Mouse (Mus musculus) hindbrain, embryonic 16.5 days (tissue): ENCODE measurements around the gene Hs3st5. TPM values are rescaled to one million over a fixed set of nuclear protein-coding genes. Genes with fewer than 3 reads are reported as not detected.

ENCODE experiments used
- ATAC-seq: fragments of 200-750 bp; cut with Nextera tagmentation; 2 replicates; pipeline ENCODE4 v1.8.0; 2017; ENCODE audit warnings: moderate TSS enrichment, moderate library complexity
- H3K27ac ChIP-seq: fragments of 300-500 bp; sonication (generic); 2 replicates; pipeline ENCODE4 v1.5.1; 2014; ENCODE audit warnings: low read depth, mild to moderate bottlenecking, control low read depth, low read length, moderate library complexity
- H3K27me3 ChIP-seq: fragments of 300-500 bp; sonication (generic); replicated peaks from 2 replicates; pipeline ENCODE4 v1.6.1; 2014; ENCODE audit warnings: low read length; ENCODE audit not compliant: control insufficient read depth, insufficient read depth
- H3K36me3 ChIP-seq: fragments of 300-500 bp; sonication (generic); 2 replicates; pipeline ENCODE4 v1.6.1; 2014; ENCODE audit warnings: mild to moderate bottlenecking, low read length, moderate library complexity, mixed read lengths; ENCODE audit not compliant: control insufficient read depth, insufficient read depth
- H3K4me1 ChIP-seq: fragments of 300-500 bp; sonication (generic); 2 replicates; pipeline ENCODE4 v1.6.1; 2014; ENCODE audit warnings: low read depth, low read length; ENCODE audit not compliant: control insufficient read depth, insufficient read depth
- H3K4me2 ChIP-seq: fragments of 300-500 bp; sonication (generic); 2 replicates; pipeline ENCODE4 v1.6.1; 2014; ENCODE audit warnings: mild to moderate bottlenecking, low read length, control low read depth, moderate library complexity
- H3K4me3 ChIP-seq: fragments of 300-500 bp; sonication (generic); 2 replicates; pipeline ENCODE4 v1.5.1; 2014; ENCODE audit warnings: mild to moderate bottlenecking, low read length, control low read depth, moderate library complexity
- H3K9ac ChIP-seq: fragments of 300-500 bp; sonication (generic); 2 replicates; pipeline ENCODE4 v1.6.1; 2014; ENCODE audit warnings: low read depth, mild to moderate bottlenecking, control low read depth, low read length, moderate library complexity
- H3K9me3 ChIP-seq: fragments of 300-500 bp; sonication (generic); 2 replicates; pipeline ENCODE4 v1.6.1; 2014; ENCODE audit warnings: mild to moderate bottlenecking, low read length, moderate library complexity; ENCODE audit not compliant: control insufficient read depth
- WGBS: fragments of 180-500 bp; shearing (Covaris S2); extraction: QIAGEN DNeasy Blood & Tissue Kit; methylation state at CpG from one replicate; pipeline ENCODE4 v1.1.7; 2014; 5-methylcytosine and 5-hydroxymethylcytosine counted together
- polyA plus RNA-seq: library from polyadenylated mRNA; unstranded; fragments of >200 nt; fragmentation: Nextera tagmentation; extraction: Ambion mirVana; gene quantifications from 2 replicates; pipeline ENCODE4 v1.2.1, GENCODE M21; 2015

Hs3st5 gene
- polyA plus RNA-seq, 1 experiment from 2014 or later, result 36.5 TPM

DNA sequence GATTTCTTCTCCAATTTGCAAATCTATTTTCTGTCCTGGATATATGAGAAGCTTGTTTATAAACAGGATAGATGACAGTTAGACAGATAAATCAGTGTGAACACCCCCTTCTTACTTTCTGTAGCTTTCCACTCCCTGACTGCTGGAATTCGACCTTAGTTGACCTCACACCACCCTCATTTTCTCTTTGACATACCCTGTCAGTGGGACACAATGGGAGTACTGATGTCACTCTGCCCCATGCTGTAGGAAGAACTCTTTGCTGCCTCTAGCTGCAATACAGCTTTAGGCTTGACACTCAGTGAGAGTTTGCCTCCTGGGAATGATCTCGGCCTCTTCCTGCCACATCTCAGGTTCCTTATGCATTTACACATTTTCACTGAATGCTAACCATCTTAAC is 297.1 kb downstream of the Hs3st5 start:
- no peak for ATAC-seq
- 0 out of 2 replicates have a peak, but pooled peaks cover 3% of the 10 kb centered on the region for H3K4me1 ChIP-seq
- H3K27ac ChIP-seq, result no peak overlapping the region
- H3K9me3 ChIP-seq, result no peaks in the 10 kb centered on the region
- H3K9ac ChIP-seq, result no peak overlapping the region
- H3K36me3 ChIP-seq, result no peaks in the 10 kb centered on the region
- no peak overlapping the region for H3K4me2 ChIP-seq
- no peak overlapping the region for H3K4me3 ChIP-seq
- H3K27me3 ChIP-seq, result no peaks in the 10 kb centered on the region
- 3% methylated on average over 2 of the region's 2 CpGs for WGBS

GRCm38 (mm10) chr10:36805265-36805664 is 298.7 kb downstream of the Hs3st5 start:
- H3K9ac ChIP-seq, result no peak overlapping the region
- ATAC-seq, result no peak
- H3K4me1 ChIP-seq, result 0 out of 2 replicates have a peak, but pooled peaks cover 3% of the 10 kb centered on the region
- H3K9me3 ChIP-seq, result no peaks in the 10 kb centered on the region
- H3K27me3 ChIP-seq, result no peaks in the 10 kb centered on the region
- no peak overlapping the region for H3K4me2 ChIP-seq
- no peak overlapping the region for H3K27ac ChIP-seq
- no peak overlapping the region for H3K4me3 ChIP-seq
- WGBS, result 32% methylated on average over 4 of the region's 4 CpGs
- no peaks in the 10 kb centered on the region for H3K36me3 ChIP-seq

DNA sequence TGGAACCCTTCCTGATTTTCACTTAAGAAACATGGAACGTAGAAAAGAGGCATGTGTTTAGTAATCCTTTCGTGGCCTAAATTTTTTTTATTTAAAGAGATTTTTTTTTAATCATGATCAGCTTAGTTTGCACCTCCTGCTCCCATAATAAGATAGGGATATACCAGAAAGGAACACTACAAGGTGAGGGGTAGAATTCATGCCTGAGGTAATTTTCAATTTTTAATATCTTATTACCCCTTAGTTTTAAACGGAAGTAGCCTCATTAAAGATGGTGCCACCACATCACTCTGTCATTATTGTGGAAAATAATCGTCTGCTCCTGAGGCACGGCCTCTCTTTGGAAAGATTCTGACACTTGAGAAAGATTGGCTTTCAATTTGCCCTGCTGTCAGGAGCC is 299.2 kb downstream of the Hs3st5 start:
- Histone ChIP-seq H3K4me3 (no peak overlapping the region), H3K9me3 (no peaks in the 10 kb centered on the region), H3K27me3 (no peaks in the 10 kb centered on the region), H3K9ac (no peak overlapping the region), H3K27ac (no peak overlapping the region), H3K4me1 (0 out of 2 replicates have a peak, but pooled peaks cover 3% of the 10 kb centered on the region), H3K36me3 (no peaks in the 10 kb centered on the region), H3K4me2 (no peak overlapping the region)
- WGBS, result 60% methylated on average over 5 of the region's 5 CpGs
- no peak for ATAC-seq

DNA sequence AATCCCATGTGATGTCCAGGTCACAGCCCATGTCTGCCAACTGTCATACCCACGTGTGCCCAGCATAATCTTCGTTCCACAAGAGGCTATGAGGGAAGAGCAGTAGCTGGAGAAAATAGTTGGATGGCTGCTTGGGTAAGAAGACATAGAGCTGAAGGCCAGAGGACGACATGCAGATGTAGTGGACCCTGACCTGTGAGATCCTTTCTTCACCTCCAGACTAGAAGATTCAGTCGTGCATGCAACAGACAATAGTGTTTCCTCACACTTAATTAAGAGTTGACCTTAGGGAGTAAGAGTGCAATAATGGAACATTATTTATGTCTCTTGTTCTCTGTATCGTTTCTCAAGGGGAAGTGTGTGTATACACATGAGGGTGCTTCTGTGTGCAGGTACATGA is 300.4 kb downstream of the Hs3st5 start:
- H3K9ac ChIP-seq, result no peak overlapping the region
- no peaks in the 10 kb centered on the region for H3K36me3 ChIP-seq
- 56% methylated on average over 5 of the region's 5 CpGs for WGBS
- no peaks in the 10 kb centered on the region for H3K9me3 ChIP-seq
- no peak overlapping the region for H3K4me3 ChIP-seq
- no peak overlapping the region for H3K4me2 ChIP-seq
- H3K27me3 ChIP-seq, result no peaks in the 10 kb centered on the region
- H3K4me1 ChIP-seq, result no peaks in the 10 kb centered on the region
- no peak overlapping the region for H3K27ac ChIP-seq
- no peak for ATAC-seq

DNA sequence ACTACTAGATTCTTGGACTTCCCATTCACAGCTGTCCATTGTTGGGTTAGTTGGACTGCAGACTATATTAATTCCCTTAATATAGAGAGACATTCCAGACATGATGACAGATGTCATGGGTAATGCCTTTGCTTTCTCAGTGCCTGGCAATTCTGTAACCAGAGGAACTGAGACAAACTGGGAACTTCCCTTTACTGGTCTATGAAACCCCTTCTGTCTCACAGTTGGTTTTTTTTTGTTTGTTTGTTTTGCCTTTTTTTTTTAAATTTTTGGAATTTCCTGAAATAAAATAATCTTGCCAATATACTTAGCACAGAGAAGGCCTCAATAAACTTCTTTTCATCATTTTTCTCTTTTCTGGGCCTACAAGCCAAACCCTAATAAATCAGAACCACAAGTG is 312.3 kb downstream of the Hs3st5 start:
- ATAC-seq, result no peak
- no peaks in the 10 kb centered on the region; the same call in 1 of the 2 replicates for H3K9me3 ChIP-seq

DNA sequence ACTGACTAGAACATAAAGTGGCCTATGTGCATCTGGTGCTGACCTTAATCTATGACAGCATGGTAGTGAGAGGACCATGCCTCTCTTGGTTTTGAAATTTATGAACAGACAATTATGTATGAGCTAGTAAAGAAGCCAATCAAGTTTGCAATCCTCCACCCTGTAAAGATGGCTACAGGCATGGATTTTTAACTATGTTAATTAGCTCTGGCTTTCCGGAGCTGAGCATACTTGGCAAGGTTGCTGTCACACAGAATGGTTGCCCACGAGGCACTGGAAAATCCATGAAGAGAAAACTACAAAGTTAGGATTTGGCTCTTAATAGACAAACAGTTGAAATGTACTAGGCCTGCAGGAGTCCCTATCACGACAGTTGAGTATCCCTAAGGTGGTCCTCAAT is 322.5 kb downstream of the Hs3st5 start:
- 73% methylated on average over 3 of the region's 3 CpGs for WGBS
- Histone ChIP-seq H3K4me1 (no peaks in the 10 kb centered on the region), H3K9me3 (no peaks in the 10 kb centered on the region), H3K9ac (no peak overlapping the region), H3K4me2 (no peak overlapping the region), H3K36me3 (no peaks in the 10 kb centered on the region), H3K27me3 (no peaks in the 10 kb centered on the region), H3K27ac (no peak overlapping the region), H3K4me3 (no peak overlapping the region)
- no peak for ATAC-seq

More for the DNA sequence above, 312.3 kb downstream of the Hs3st5 start:
- no peak overlapping the region for H3K27ac ChIP-seq
- no peaks in the 10 kb centered on the region for H3K4me1 ChIP-seq
- no peak overlapping the region for H3K9ac ChIP-seq
- no peaks in the 10 kb centered on the region for H3K36me3 ChIP-seq
- H3K4me3 ChIP-seq, result no peak overlapping the region
- H3K4me2 ChIP-seq, result no peak overlapping the region
- H3K27me3 ChIP-seq, result no peaks in the 10 kb centered on the region

DNA sequence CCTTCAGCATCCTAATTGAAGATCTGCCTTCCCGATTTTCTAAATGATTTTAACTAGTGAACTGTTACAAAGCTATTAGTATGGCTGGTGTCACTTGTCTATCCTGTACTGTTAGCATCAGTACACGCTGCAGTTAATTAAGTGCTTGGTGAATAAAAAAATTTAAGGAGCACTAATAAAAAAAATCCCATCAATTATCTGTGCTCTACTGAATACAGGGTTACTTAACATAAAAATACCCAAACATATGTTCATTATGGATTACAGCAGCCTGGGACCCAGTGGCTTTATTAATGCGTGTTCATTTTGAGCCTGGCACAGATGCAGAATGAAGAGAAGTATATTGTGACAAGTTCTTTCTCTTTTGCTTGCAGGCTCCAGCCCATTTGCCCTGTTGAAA is 325.6 kb downstream of the Hs3st5 start:
- Histone ChIP-seq H3K27ac (no peak overlapping the region), H3K4me1 (no peaks in the 10 kb centered on the region)

GRCm38 (mm10) chr10:36834224-36834623 is 327.6 kb downstream of the Hs3st5 start:
- no peak overlapping the region for H3K4me2 ChIP-seq
- H3K9me3 ChIP-seq, result no peaks in the 10 kb centered on the region
- WGBS, result 16% methylated on average over 5 of the region's 5 CpGs
- H3K27ac ChIP-seq, result no peak overlapping the region
- H3K4me1 ChIP-seq, result no peaks in the 10 kb centered on the region
- no peak for ATAC-seq
- no peak overlapping the region for H3K9ac ChIP-seq
- H3K36me3 ChIP-seq, result no peaks in the 10 kb centered on the region
- H3K4me3 ChIP-seq, result no peak overlapping the region
- no peaks in the 10 kb centered on the region for H3K27me3 ChIP-seq

More for the DNA sequence above, 325.6 kb downstream of the Hs3st5 start:
- Histone ChIP-seq H3K27me3 (no peaks in the 10 kb centered on the region), H3K9me3 (no peaks in the 10 kb centered on the region), H3K4me2 (no peak overlapping the region), H3K36me3 (no peaks in the 10 kb centered on the region), H3K9ac (no peak overlapping the region), H3K4me3 (no peak overlapping the region)
- ATAC-seq, result 0 out of 2 replicates have a peak, but pooled peaks have one; percentile 30
- 59% methylated on average over 3 of the region's 3 CpGs for WGBS

- Histone ChIP-seq H3K36me3 (no peaks in the 10 kb centered on the region), H3K27me3 (no peaks in the 10 kb centered on the region), H3K4me2 (no peak overlapping the region), H3K4me1 (no peaks in the 10 kb centered on the region), H3K27ac (no peak overlapping the region), H3K4me3 (no peak overlapping the region), H3K9ac (no peak overlapping the region), H3K9me3 (no peaks in the 10 kb centered on the region)
- WGBS, result 80% methylated on average over 5 of the region's 5 CpGs
- no peak for ATAC-seq
Measured at GRCm38 (mm10) chr10:36835836-36836516, 329.4 kb downstream of the Hs3st5 start.
